Mouse (Mus musculus) intestine, embryonic 14.5 days (tissue): ENCODE data around the gene Rab11fip4. TPM values are rescaled to one million over a fixed set of nuclear protein-coding genes. Genes with fewer than 3 reads are reported as not detected.

Experiments used
- ATAC-seq: fragments of 200-750 bp; cut with Nextera tagmentation; replicated peaks from 2 replicates; pipeline ENCODE4 v1.8.0; 2017; ENCODE audit warnings: low read depth, moderate number of reproducible peaks, moderate TSS enrichment, moderate library complexity; ENCODE audit not compliant: low FRiP score, low TSS enrichment
- DNase-seq: peaks from one replicate; pipeline ENCODE4 v3.0.0-alpha.2; 2018; ENCODE audit warnings: low spot score
- H3K27ac ChIP-seq: fragments of 300-500 bp; sonication (generic); 2 replicates; pipeline ENCODE4 v1.5.1; 2014; ENCODE audit warnings: low read depth, mild to moderate bottlenecking, control low read depth
- H3K27me3 ChIP-seq: fragments of 300-500 bp; sonication (generic); replicated peaks from 2 replicates; pipeline ENCODE4 v1.6.1; 2014; ENCODE audit warnings: low read length, control low read depth; ENCODE audit not compliant: control insufficient read depth, insufficient read depth
- H3K36me3 ChIP-seq: fragments of 300-500 bp; sonication (generic); 2 replicates; pipeline ENCODE4 v1.6.1; 2014; ENCODE audit warnings: low read length, control low read depth; ENCODE audit not compliant: control insufficient read depth, insufficient read depth
- H3K4me1 ChIP-seq: fragments of 300-500 bp; sonication (generic); replicated peaks from 2 replicates; pipeline ENCODE4 v1.6.1; 2014; ENCODE audit warnings: low read length, control low read depth, mixed read lengths; ENCODE audit not compliant: control insufficient read depth, insufficient read depth
- H3K4me2 ChIP-seq: fragments of 300-500 bp; sonication (generic); 2 replicates; pipeline ENCODE4 v1.6.1; 2014; ENCODE audit warnings: low read length
- H3K4me3 ChIP-seq: fragments of 300-500 bp; sonication (generic); 2 replicates; pipeline ENCODE4 v1.5.1; 2014; ENCODE audit warnings: low read depth, low read length, control low read depth, mixed read lengths
- H3K9ac ChIP-seq: fragments of 300-500 bp; sonication (generic); 2 replicates; pipeline ENCODE4 v1.6.1; 2014; ENCODE audit warnings: mild to moderate bottlenecking, low read length
- H3K9me3 ChIP-seq: fragments of 300-500 bp; sonication (generic); 2 replicates; pipeline ENCODE4 v1.6.1; 2016; ENCODE audit warnings: low read length, control low read depth; ENCODE audit not compliant: control insufficient read depth
- WGBS: fragments of 180-500 bp; shearing (Covaris S2); extraction: QIAGEN DNeasy Blood & Tissue Kit; methylation state at CpG from one replicate; pipeline ENCODE4 v1.1.7; 2014; 5-methylcytosine and 5-hydroxymethylcytosine counted together
- polyA plus RNA-seq: library from polyadenylated mRNA; unstranded; fragments of >200 nt; fragmentation: Nextera tagmentation; extraction: Ambion mirVana; gene quantifications from 2 replicates; pipeline ENCODE4 v1.2.1, GENCODE M21; 2014

Rab11fip4 gene
- polyA plus RNA-seq, 1 experiment from 2014 or later: 1.5 TPM

- no peak overlapping the region for H3K4me3 ChIP-seq
- H3K27me3 ChIP-seq: no peaks in the 10 kb centered on the region
- H3K36me3 ChIP-seq: no peaks in the 10 kb centered on the region
- DNase-seq: peak; percentile 82
- H3K4me2 ChIP-seq: no peak overlapping the region
- H3K9me3 ChIP-seq: no peaks in the 10 kb centered on the region
- ATAC-seq: no peak
- H3K27ac ChIP-seq: no peak overlapping the region
- 20% methylated on average over 4 of the region's 4 CpGs for WGBS
- H3K9ac ChIP-seq: no peak overlapping the region
- H3K4me1 ChIP-seq: no peaks in the 10 kb centered on the region
Measured at GRCm38 (mm10) chr11:79624801-79625302, 33.8 kb downstream of the Rab11fip4 start.

- WGBS: 67% methylated on average over 3 of the region's 3 CpGs
Measured at GRCm38 (mm10) chr11:79628716-79629115, 37.7 kb downstream of the Rab11fip4 start.

DNA sequence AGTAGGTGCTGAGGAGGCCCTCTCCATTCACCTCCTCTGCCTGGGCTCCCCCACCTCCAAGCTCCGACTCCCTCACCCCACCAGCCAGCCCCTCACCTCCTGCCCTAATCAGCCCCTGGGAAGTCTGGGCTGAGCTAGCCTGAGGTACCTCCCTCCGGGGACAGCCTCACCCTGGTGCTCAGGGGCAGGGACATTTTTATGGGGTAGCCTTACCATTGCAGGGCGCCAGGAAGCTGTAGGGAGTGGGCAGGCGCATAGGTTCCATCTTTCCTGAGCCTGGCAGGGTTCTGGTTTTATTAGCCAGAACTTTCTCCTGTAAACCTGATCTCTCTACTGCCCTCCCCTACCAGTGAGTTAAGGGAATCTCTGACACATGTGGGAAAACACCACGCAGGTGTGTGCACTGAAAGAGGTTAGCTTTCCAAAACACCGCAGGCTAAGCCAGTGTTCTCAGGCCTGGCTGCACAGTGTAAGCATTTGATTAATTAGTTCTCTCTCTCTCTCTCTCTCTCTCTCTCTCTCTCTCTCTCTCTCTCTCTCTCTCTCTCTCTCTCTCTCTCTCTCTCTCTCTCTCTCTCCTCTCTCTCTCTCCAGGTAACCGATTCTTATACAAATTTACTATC, 38.9 kb downstream of the Rab11fip4 start:
- H3K9ac ChIP-seq: no peak overlapping the region
- no peaks in the 10 kb centered on the region for H3K36me3 ChIP-seq
- no peak for DNase-seq
- no peak overlapping the region for H3K4me3 ChIP-seq
- WGBS: 83% methylated on average over 7 of the region's 7 CpGs
- ATAC-seq: no peak
- no peak overlapping the region for H3K27ac ChIP-seq
- no peak overlapping the region for H3K4me2 ChIP-seq
- no peaks in the 10 kb centered on the region for H3K4me1 ChIP-seq
- no peaks in the 10 kb centered on the region for H3K9me3 ChIP-seq
- no peaks in the 10 kb centered on the region for H3K27me3 ChIP-seq

More at GRCm38 (mm10) chr11:79628716-79629115, 37.7 kb downstream of the Rab11fip4 start:
- no peak overlapping the region for H3K4me2 ChIP-seq
- no peak overlapping the region for H3K4me3 ChIP-seq
- H3K27ac ChIP-seq: no peak overlapping the region
- H3K27me3 ChIP-seq: no peaks in the 10 kb centered on the region
- H3K9ac ChIP-seq: no peak overlapping the region
- no peaks in the 10 kb centered on the region for H3K36me3 ChIP-seq
- no peak for DNase-seq
- no peaks in the 10 kb centered on the region for H3K9me3 ChIP-seq
- ATAC-seq: no peak
- no peaks in the 10 kb centered on the region for H3K4me1 ChIP-seq

DNA sequence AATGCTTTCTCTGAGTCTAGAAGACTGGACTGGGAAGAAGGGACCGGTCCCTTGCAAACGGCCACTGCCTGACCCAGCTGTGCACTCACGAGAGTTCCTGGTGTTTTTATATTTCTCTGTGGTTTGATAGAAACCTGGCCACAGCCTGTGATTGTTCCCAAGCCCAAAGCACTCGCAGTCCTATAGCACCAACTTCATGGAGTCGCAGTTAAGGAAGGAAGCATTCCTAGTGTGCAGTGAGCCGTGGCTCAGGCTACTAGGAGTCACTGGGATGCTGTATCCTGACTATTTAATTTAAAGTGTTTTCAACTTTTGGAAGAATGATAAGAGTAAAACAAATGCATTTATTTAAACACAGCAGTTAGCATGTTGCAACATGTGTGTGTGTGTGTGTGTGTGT, 39.5 kb downstream of the Rab11fip4 start:
- no peak for DNase-seq
- no peak overlapping the region for H3K4me3 ChIP-seq
- no peak for ATAC-seq
- no peaks in the 10 kb centered on the region for H3K4me1 ChIP-seq
- no peaks in the 10 kb centered on the region for H3K27me3 ChIP-seq
- no peak overlapping the region for H3K9ac ChIP-seq
- no peaks in the 10 kb centered on the region for H3K36me3 ChIP-seq
- H3K27ac ChIP-seq: no peak overlapping the region
- H3K9me3 ChIP-seq: no peaks in the 10 kb centered on the region
- H3K4me2 ChIP-seq: no peak overlapping the region
- 65% methylated on average over 6 of the region's 6 CpGs for WGBS

DNA sequence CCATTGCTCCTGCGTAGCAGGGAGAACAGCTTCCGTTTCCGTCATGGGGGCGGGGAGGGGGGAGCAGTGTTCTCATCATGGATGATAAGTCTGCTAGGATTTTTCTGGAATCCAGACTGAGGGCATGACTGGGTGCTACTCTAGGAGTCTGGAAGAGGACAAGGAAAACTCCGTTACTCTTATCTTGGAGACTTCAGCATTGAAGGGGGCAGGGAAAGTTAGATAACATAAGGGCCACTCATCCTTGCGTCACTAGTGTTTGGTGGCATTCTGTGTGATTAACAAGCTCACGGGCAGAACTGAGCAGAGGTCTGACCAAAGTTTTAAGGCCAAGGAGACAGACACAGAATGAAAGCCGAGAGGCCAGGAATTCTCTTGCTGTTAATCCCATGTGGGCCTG, 42.4 kb downstream of the Rab11fip4 start:
- H3K4me1 ChIP-seq: no peaks in the 10 kb centered on the region
- H3K27ac ChIP-seq: no peak overlapping the region
- no peak for ATAC-seq
- DNase-seq: no peak
- no peak overlapping the region for H3K4me3 ChIP-seq
- H3K9me3 ChIP-seq: no peaks in the 10 kb centered on the region
- no peaks in the 10 kb centered on the region for H3K36me3 ChIP-seq
- no peak overlapping the region for H3K4me2 ChIP-seq
- WGBS: 80% methylated on average over 8 of the region's 8 CpGs
- H3K9ac ChIP-seq: no peak overlapping the region
- H3K27me3 ChIP-seq: no peaks in the 10 kb centered on the region

- H3K4me3 ChIP-seq: no peak overlapping the region
- ATAC-seq: no peak
Measured at GRCm38 (mm10) chr11:79635661-79636449, 44.8 kb downstream of the Rab11fip4 start.

DNA sequence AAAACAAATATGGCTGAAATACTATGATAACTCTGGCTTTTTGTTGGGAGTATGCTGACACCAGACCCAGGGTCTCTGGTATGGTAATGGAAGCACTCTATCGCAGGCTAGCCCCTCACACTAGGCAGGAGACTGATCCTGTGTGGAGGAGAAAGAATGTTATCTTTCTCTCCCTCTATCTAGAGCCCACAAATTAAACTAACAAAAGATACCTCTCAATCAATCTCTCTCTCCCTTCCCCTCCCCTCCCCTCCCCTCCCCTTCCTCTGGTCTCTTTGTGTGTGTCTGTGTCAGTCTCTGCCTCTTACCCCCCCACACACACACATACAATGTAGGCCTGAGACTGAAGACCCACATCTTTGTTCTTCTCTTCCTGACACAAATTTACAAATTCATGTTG, 45.5 kb downstream of the Rab11fip4 start:
- no peak overlapping the region for H3K9ac ChIP-seq
- 75% methylated on average over 1 of the region's 1 CpGs for WGBS
- H3K36me3 ChIP-seq: no peaks in the 10 kb centered on the region
- H3K4me3 ChIP-seq: no peak overlapping the region
- no peaks in the 10 kb centered on the region for H3K27me3 ChIP-seq
- no peak overlapping the region for H3K4me2 ChIP-seq
- H3K9me3 ChIP-seq: no peaks in the 10 kb centered on the region
- H3K27ac ChIP-seq: no peak overlapping the region
- no peaks in the 10 kb centered on the region for H3K4me1 ChIP-seq
- DNase-seq: no peak
- ATAC-seq: no peak

More at GRCm38 (mm10) chr11:79635661-79636449, 44.8 kb downstream of the Rab11fip4 start:
- H3K27me3 ChIP-seq: no peaks in the 10 kb centered on the region
- H3K27ac ChIP-seq: no peak overlapping the region
- no peak overlapping the region for H3K4me2 ChIP-seq
- no peaks in the 10 kb centered on the region for H3K36me3 ChIP-seq
- no peaks in the 10 kb centered on the region for H3K4me1 ChIP-seq
- H3K9me3 ChIP-seq: no peaks in the 10 kb centered on the region
- DNase-seq: no peak
- no peak overlapping the region for H3K9ac ChIP-seq
- 81% methylated on average over 6 of the region's 6 CpGs for WGBS

- Histone ChIP-seq H3K4me3 (no peak overlapping the region), H3K27me3 (no peaks in the 10 kb centered on the region), H3K4me2 (no peak overlapping the region), H3K36me3 (no peaks in the 10 kb centered on the region), H3K4me1 (no peaks in the 10 kb centered on the region), H3K27ac (no peak overlapping the region), H3K9ac (no peak overlapping the region), H3K9me3 (no peaks in the 10 kb centered on the region)
- 81% methylated on average over 5 of the region's 5 CpGs for WGBS
- ATAC-seq (no peak), DNase-seq (no peak)
Measured at GRCm38 (mm10) chr11:79638691-79639090, 47.7 kb downstream of the Rab11fip4 start.
